Mouse (Mus musculus): ENCODE data around the gene Tle3.

GRCm38 (mm10) chr9:61388214-61388613 lies 16.0 kb downstream of the Tle3 start:
- no peak for TF ChIP-seq POLR2A (IDR thresholded peaks at IDR 0.05; ENCODE audit: borderline replicate concordance, extremely low read depth, insufficient read depth, insufficient read length, poor library complexity, severe bottlenecking)
- TF ChIP-seq CTCF (IDR thresholded peaks at IDR 0.05; ENCODE audit: borderline replicate concordance, extremely low read depth, insufficient read depth, insufficient read length) = no peak

Measured in brain, embryonic 14.5 days (tissue).